Mouse (Mus musculus): Measurements from ENCODE around the gene Bcorl1.

Gene Bcorl1

DNA sequence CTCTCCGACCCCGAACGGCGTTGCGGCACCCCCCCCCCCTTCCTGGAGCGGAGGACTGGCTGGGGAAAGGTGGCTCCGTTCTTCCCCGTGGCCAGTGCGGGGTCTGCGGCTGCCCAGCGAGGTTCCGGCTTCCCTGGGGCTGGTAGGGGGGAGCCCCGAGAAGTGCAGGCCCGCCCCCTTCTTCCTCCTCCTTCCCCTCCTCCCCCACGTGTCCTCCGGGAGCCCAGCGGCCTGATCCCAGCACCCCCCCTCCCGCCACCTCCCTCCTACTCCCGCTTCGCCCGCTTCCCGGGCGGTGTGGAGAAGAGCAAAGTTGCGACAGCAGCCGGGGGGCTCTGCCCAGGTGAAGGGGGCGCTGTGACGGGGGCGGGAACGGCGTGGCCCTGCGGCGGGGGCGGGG, at the start of gene Bcorl1:
Gene Bcorl1 (plus strand): TSS at position 218 of the 400 bp plus-strand sequence.
- DNase-seq, result peak; percentile 69

- DNase-seq, result peak; percentile 18
These were observed 49.7 kb upstream of the Bcorl1 start for GRCm38 (mm10) chrX:48291413-48291812.

DNA sequence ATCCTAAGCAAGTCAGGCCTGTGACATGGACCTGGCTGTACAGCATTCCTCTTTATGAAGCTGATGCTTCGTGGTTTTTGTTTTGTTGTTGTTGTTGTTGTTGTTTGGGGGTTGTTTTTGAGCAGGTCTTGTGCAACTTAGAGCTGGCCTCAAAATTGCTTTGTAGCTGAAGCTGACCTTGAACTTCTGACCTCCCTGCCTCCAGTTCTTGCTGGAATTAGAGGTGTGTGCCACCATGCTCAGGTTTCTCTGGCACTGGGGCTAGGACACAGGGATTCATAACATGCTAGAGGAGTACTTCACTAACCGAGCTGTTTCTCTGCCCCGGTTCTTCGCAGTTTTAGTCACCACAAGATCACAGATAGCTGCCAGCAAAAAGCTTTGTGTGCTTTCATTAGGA, 35.8 kb upstream of the Bcorl1 start:
- no peak for DNase-seq

DNA sequence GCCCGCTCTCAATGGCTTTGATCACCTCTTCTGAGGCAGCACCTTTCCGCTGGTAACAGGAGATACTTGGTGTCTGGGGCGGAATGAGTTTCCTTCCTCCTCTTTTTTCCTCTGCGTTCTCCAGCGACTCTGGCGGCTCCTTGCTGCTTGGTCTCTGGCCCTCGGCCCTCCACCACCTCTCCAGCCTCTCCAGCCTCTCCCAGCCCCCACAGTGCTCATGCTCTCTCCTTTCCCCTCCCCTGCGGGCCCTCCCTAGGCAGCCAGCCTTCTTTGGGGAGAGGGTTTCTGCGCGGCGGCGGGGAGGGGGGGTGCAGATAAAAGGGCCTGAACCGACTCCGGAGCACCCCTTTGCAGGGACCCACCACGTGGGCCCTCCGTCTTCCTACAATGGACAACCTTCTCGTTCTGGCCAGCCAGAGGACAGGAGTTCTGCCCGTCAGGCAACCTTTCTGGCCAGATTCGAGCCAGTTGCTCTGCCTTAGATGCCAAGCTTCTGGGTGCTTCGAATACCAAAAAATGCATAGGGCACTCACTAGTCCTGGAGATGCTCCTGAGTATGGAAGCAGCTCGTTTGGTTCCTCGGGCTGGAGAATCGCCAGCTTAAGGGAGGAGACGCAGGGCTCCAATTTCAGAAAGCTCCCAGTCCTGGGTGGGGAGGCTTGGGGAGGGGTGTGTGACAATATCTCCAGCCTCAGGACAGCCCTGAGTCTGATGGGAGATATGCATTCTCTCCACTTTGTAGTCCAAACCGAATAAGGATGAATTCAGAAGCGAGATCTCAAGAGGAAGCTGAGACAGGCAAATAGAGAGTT, 30.2 kb upstream of the Bcorl1 start:
- DNase-seq, result no peak

- DNase-seq, result no peak
These were observed 29.4 kb upstream of the Bcorl1 start for GRCm38 (mm10) chrX:48311727-48312126.

GRCm38 (mm10) chrX:48314530-48315079, 26.6 kb upstream of the Bcorl1 start:
- DNase-seq, result peak; percentile 89

DNA sequence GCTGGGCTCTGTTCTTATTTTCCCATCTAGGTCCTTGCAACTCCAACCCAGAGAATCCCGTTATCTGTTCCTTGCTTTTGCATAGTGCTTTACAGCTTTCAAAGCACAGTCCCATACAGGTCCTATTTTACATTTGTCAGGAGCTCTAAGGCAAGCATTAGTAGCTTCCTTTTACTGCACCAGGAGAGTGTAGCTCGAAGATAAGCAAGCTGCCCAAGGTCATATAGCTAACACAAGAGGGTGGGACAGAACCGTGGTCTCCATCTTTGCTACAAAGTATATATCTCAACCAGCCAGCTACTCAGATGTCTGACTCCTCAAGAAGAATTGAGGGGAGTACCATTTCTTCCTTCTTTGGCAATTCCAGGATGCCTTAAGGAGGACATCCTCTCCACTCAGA, 23.7 kb upstream of the Bcorl1 start:
- no peak for DNase-seq

DNA sequence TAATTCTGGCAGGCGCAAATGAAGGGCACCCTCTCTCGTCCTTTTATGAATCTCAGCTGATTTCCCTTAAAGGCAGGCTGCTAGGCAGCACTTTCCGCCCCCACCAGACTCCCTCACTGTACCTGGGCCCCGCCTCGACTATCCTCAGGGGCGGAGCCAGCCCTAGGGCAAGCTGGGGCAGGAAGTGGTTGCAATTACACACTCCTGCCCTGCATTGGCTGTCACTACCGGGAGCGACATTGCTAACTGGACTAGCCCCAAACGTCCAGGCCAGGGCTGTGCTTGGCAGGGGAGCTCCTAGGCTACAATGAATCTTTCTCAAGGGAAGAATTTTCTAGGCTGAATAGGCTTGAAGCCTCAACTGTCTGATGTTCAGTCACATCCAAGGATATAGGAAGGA, 23.0 kb upstream of the Bcorl1 start:
- DNase-seq, result no peak

DNA sequence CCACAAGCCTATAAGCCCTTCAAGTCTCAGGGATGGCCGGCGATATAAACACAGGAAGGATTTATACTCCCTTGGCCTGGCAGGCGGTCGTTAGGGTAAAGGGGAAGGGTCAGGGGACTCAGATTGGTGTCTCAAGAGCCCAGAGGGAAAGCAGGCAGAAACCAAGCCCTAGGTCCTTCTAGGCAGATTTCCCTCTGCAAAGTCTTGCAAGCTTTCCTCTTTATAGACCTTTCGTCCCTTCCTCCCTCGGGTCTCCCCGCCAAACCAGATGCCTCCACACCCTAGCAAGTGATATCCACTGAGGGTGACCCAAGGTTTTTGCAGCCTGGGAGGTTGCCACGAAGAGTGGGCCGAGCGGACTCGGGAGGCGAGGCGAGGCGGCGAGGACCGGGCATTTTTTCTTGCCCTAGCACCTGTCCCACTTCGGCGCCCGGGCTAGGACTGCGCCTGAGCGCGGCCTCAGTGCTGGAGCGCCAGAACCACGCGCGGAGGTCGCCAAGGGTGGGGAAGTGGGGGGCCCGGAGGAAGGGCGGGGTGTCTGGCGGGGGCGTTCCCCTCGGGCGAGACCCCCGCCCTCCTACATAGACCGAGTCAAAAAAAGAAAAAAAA, 613 bp upstream of the Bcorl1 start:
- peak; percentile 24 for DNase-seq

- DNase-seq, result peak; percentile 81
These were observed 533 bp downstream of the Bcorl1 start for GRCm38 (mm10) chrX:48341621-48342161.

DNA sequence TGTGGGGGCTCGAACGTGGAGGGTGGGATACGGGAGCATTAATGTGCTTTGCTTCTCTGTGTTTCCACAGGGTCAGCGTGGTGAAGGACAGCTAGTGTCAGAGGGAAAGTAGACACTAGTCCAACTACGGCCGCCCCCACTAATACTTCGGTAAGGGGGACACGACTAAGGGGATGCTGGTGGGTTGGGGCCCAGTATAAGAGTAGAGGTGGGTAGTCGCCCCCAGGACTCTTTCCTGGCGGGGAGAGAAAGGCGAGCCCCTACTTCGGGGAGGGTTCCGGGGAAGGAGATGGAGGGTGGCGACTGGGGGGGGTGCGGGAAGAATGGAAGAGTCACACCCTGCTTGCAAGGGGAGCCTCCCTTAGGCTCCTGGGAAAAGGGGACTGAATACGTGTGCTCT, 1.6 kb downstream of the Bcorl1 start:
- DNase-seq, result no peak

DNA sequence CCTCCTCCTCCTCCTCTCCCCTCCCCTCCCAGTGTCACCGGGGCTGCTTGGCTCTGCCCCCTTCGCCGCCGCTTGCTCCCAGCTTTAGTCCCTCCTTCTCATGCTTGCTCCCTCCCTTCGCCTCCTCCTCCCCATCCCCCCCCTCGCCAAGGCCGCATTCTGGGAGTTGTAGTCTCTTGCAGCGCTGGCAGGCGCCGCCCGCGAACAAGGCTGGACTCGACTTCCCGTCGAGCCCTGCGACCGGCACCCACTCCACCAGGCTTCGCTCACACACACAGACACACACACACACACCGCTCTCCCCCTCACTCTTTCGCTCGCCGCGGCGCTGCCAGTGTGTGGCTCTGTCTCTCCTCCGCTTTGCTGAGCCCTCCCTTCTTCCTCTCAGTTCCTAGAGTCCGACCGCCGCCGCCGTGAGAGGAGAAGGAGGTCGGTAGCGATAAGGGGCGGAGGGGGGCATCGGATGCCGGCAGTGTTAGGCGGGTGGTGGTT, 2.3 kb downstream of the Bcorl1 start:
- DNase-seq, result peak; percentile 93

- no peak for DNase-seq
These were observed 2.9 kb downstream of the Bcorl1 start for GRCm38 (mm10) chrX:48343966-48344642.

DNA sequence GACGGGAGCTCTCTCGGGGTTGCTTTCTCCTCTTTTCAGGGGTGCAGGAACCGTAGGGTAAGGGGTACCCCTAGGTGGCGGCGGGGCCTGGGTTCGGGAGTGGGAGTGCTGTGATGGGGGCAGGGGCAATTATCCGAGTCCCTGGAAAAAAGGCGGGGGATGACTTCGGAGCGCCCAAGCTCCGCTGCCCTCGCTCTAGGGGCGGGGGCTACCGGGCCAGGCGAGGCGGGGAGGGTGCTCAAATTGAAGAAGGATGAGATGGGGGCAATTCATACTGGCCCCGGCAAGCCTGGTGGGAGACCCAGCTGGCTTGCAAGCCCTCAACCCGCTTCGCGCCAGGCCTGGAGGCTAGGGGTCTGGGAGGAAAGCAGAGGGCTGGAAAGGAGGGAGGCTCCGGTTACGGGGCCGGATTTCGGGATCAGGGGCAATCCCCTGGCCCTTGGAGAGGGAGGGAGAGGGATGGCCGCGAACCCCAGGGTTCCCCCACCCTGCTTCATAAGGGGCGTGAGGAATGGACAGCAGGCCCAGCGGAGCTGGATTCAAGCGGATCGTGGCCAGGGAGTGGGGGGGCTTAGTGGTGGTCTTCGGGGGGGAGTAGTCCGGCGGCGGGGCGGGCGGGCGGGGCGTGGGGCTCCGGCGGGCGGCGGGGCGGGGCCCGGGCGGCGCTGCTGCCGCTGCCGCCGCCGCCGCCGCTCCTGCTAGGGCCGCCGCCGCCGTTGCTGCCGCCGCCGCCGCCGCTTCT, 3.7 kb downstream of the Bcorl1 start:
- peak; percentile 10 for DNase-seq

GRCm38 (mm10) chrX:48345385-48345932, 4.3 kb downstream of the Bcorl1 start:
- DNase-seq, result peak; percentile 30

- no peak for DNase-seq
These were observed 14.2 kb downstream of the Bcorl1 start for GRCm38 (mm10) chrX:48355346-48355745.

GRCm38 (mm10) chrX:48365836-48366577, 24.8 kb downstream of the Bcorl1 start:
- peak; percentile 16 for DNase-seq

DNA sequence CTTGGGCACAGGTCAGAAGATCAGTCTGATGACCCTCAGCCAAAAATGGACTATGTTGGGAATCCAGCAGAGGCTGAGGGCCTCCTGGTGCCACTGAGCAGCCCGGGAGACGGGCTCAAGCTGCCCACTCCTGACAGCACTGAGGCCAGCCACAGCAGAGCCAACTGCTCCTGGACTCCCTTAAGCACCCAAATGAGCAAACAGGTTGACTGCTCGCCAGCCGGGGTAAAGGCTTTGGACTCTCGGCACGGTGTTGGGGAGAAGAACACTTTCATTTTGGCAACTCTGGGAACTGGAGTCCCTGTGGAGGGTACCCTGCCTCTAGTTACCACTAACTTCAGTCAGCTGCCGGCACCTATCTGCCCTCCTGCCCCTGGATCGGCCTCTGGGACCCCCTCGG, 26.7 kb downstream of the Bcorl1 start:
- DNase-seq, result no peak

- peak; percentile 54 for DNase-seq
These were observed 42.5 kb downstream of the Bcorl1 start for GRCm38 (mm10) chrX:48383643-48384042.

DNA sequence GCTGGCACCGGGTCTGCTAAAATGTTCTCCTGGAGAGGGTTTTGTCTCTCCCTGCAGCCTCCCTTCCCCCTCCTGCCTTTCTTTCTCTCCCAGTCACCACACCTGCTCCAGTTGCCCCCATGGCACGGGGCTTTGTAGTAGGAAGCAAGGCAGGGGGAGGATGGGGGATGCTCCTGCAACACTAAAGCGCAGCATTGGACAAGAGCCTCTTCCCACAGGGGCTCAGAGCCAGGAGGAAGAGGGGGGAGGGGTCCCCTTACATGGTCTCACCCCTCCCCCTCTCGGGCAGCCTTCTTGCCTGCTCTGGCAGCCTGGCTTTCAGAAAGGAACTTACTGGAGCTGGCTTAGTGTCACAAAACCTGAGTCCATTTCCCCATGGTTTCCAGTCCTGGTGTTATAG, 44.8 kb downstream of the Bcorl1 start:
- DNase-seq, result no peak

GRCm38 (mm10) chrX:48389380-48389779, 48.2 kb downstream of the Bcorl1 start:
- DNase-seq, result no peak

Measured in kidney, postnatal 14 days (tissue).